Comparison of ENCODE assay signal across 8 mouse cellular contexts in the genomic region with DNA sequence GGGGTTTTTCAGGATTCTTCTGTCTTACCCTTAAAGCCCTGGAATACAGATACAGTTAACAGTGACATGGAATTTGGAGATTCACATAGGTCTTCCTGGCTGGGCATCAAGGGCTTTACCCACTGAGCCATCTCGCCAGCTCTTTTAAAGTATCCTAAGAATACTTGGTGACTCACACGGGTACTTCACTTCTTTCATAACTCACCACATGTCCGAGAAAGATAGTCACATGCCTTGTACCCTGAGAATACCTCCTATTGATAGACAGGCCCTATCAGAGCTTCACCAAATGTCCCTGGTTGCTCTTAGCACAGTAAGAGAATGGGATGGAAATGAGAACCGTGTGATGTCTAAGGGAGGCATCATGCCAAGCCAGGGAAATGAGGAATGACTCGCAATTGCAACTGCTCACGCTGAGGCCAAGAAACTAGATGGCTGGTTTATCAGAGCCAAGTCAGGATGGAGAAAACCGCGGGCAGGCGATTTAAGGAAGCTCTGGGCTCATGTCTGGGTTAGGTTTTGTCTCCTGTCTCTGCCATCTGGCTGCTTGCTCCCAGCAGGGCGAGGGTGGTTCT. TPM values are rescaled to one million over a fixed set of nuclear protein-coding genes. Genes with fewer than 3 reads are reported as not detected.
DNase-seq lines count a peak whose midpoint lies in the region; ATAC-seq and TF ChIP-seq lines count a peak whose summit lies in the region.

No protein-coding gene starts in this region.

- peak overlapping the region; percentile 75 for H3K9ac ChIP-seq in embryonic facial prominence, embryonic 14.5 days (ENCODE audit: low read depth, low read length)
- H3K9ac ChIP-seq in hindbrain, embryonic 15.5 days, result peak overlapping the region; percentile 55

- DNase-seq in heart, adult 9 months (ENCODE audit: low spot score in 2 of 2), result peak; percentile 57 to 59
- no peak for DNase-seq in heart, postnatal 25 days (ENCODE audit: low spot score)
- DNase-seq in embryonic facial prominence, embryonic 14.5 days (ENCODE audit: low spot score), result peak; percentile 62
- DNase-seq in cerebellum, postnatal 14 days, result no peak
- no peak for DNase-seq in adrenal gland, postnatal 25 days

- 33% methylated on average over 10 of the region's 10 CpGs for WGBS in embryonic facial prominence, embryonic 14.5 days
- 27% methylated on average over 10 of the region's 10 CpGs for WGBS in hindbrain, embryonic 15.5 days

- intact Hi-C loops in heart, postnatal 25 days (cut with DNase I), result no loop called here

- H3K36me3 ChIP-seq in E14TG2a.4 (ENCODE audit: insufficient read depth, low read length), result no peaks in the 10 kb centered on the region
- no peaks in the 10 kb centered on the region for H3K36me3 ChIP-seq in embryonic facial prominence, embryonic 14.5 days (ENCODE audit: control insufficient read depth, insufficient read depth, low read length)
- H3K36me3 ChIP-seq in hindbrain, embryonic 15.5 days, result no peaks in the 10 kb centered on the region

- TF ChIP-seq CTCF in E14TG2a.4 (conservative IDR thresholded peaks at IDR 0.05; ENCODE audit: low read length), result no peak

- peaks cover 36% of the 10 kb centered on the region for H3K4me1 ChIP-seq in E14TG2a.4 (replicated peaks; ENCODE audit: low read depth, low read length)
- 0 out of 2 replicates have a peak, but pooled peaks cover 3% of the 10 kb centered on the region for H3K4me1 ChIP-seq in embryonic facial prominence, embryonic 14.5 days (ENCODE audit: control insufficient read depth, insufficient read depth, low read length)
- peaks cover 13% of the 10 kb centered on the region for H3K4me1 ChIP-seq in hindbrain, embryonic 15.5 days (replicated peaks)

- H3K9me3 ChIP-seq in E14TG2a.4 (ENCODE audit: low read length), result peaks cover 4% of the 10 kb centered on the region; the same call in 1 of the 2 replicates
- no peaks in the 10 kb centered on the region for H3K9me3 ChIP-seq in embryonic facial prominence, embryonic 14.5 days (ENCODE audit: control insufficient read depth, low read length)
- no peaks in the 10 kb centered on the region for H3K9me3 ChIP-seq in hindbrain, embryonic 15.5 days

- peak; percentile 7; the same call in 1 of the 2 replicates for ATAC-seq in embryonic facial prominence, embryonic 14.5 days (ENCODE audit: low read depth)
- no peak; the same call in 1 of the 2 replicates for ATAC-seq in hindbrain, embryonic 15.5 days (ENCODE audit: low FRiP score, low read depth)
- peak; percentile 19; the same call in 1 of the 2 replicates for ATAC-seq in megakaryocyte, adult 5-6 weeks (ENCODE audit: poor library complexity, severe bottlenecking)

- H3K4me2 ChIP-seq in embryonic facial prominence, embryonic 14.5 days (ENCODE audit: low read depth, low read length), result peak overlapping the region; percentile 78
- H3K4me2 ChIP-seq in hindbrain, embryonic 15.5 days, result peak overlapping the region; percentile 75

- peak overlapping the region; percentile 81 for H3K4me3 ChIP-seq in E14TG2a.4 (replicated peaks; ENCODE audit: low read length)
- peak overlapping the region; percentile 58 for H3K4me3 ChIP-seq in embryonic facial prominence, embryonic 14.5 days (ENCODE audit: low read depth, low read length)
- H3K4me3 ChIP-seq in hindbrain, embryonic 15.5 days, result peak overlapping the region; percentile 53

- H3K27ac ChIP-seq in embryonic facial prominence, embryonic 14.5 days (replicated peaks; ENCODE audit: low read depth, low read length), result peak overlapping the region; percentile 94
- H3K27ac ChIP-seq in hindbrain, embryonic 15.5 days (replicated peaks), result peak overlapping the region; percentile 98

- no peaks in the 10 kb centered on the region for H3K27me3 ChIP-seq in E14TG2a.4 (ENCODE audit: insufficient read depth, low read length)
- H3K27me3 ChIP-seq in embryonic facial prominence, embryonic 14.5 days (replicated peaks; ENCODE audit: control insufficient read depth, insufficient read depth, low read length), result no peaks in the 10 kb centered on the region
- no peaks in the 10 kb centered on the region for H3K27me3 ChIP-seq in hindbrain, embryonic 15.5 days

RNA-seq across cellular contexts. Expression of a gene that starts 44.7 kb away (rescaled TPM):
- total RNA-seq in heart, postnatal 25 days (2021), result 10 to 100 TPM; 39.3 to 43.6 TPM
- polyA plus RNA-seq in embryonic facial prominence, embryonic 14.5 days (2014; fragmentation: Nextera tagmentation; extraction: Ambion mirVana), result 57.8 and 59.1 TPM in 2 replicates
- 55.2 and 65.7 TPM in 2 replicates for polyA plus RNA-seq in hindbrain, embryonic 15.5 days (2015; fragmentation: Nextera tagmentation; extraction: Ambion mirVana)
- 45.8 and 49.8 TPM in 2 replicates for total RNA-seq in megakaryocyte, adult 5-6 weeks (2015)
- total RNA-seq in megakaryocyte, adult 5-6 weeks (2017), result 130 and 175 TPM in 2 replicates
- total RNA-seq in adrenal gland, postnatal 25 days (2021), result 17.9 and 29.0 TPM in 2 replicates

Comparison
In these comparisons a context has a peak if more than half of its experiments do, and no peak if none do; other contexts are left out.
1. DNase-seq: peak in heart, adult 9 months (2 of 2) and embryonic facial prominence, embryonic 14.5 days (single experiment); none in heart, postnatal 25 days (single experiment), cerebellum, postnatal 14 days (0 of 2) and adrenal gland, postnatal 25 days (single experiment).
2. Peak in every context shown above with its lines, with median percentiles within 50 percentile points of each other: H3K4me3 ChIP-seq.